Mouse (Mus musculus): ENCODE results near the gene Aspscr1.

DNA sequence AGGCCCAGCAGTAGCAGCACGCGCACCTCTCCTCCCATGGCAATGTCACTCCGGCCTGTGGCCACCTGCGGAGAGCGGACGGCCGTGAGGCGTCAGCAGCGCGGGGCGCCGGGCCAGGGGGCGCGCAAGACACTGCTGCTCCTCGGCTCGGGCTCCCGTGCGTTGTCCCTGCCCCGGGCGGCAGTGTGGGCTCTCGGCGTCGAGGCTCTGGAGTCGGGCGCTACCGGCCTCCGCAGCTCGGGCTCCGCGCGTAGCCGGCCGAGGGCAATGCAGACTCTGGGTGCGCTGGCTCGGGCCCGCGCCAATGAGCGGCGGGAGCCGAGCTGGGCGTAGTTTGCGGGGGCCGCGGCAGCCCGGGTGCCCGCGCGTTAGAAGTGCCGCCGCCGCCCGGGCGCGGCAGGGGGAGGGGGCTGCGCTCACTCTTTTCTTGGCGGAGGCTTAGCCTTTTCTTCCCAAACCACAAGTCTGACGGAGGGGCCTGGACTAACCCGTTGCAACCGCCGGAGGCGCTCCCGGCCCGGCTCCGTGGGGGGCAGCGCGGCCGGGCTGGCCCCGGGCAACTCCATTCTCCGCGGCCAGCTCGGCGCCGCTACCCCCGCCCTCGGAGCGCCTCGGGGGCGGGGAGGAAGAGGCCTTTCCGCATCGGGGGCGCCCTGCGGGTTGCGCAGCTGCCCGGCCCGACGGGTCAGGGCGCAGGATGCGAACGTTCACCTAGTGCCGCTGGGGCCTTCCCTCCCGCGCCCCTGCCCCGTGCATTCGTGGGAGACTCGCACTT lies 12.3 kb upstream of the Aspscr1 start:
- TF ChIP-seq POLR2A (IDR thresholded peaks at IDR 0.05; ENCODE audit: insufficient read depth, low read depth, low read length) (no peak), CTCF (IDR thresholded peaks at IDR 0.05) (peak; percentile 59)
